Mouse (Mus musculus) lung, postnatal 0 days (tissue): ENCODE data around the gene Ankrd28. TPM values are rescaled to one million over a fixed set of nuclear protein-coding genes. Genes with fewer than 3 reads are reported as not detected.

Source experiments
- ATAC-seq: fragments of 200-750 bp; cut with Nextera tagmentation; 2 replicates; pipeline ENCODE4 v1.8.0; 2017; ENCODE audit warnings: moderate library complexity
- DNase-seq: peaks from one replicate; pipeline ENCODE4 v3.0.0-alpha.2; 2016; ENCODE audit warnings: low spot score
- H3K27ac ChIP-seq: fragments of 300-500 bp; sonication (generic); 2 replicates; pipeline ENCODE4 v1.5.1; 2014; ENCODE audit warnings: antibody characterized with exemption, mild to moderate bottlenecking, low read length, mixed read lengths
- H3K27me3 ChIP-seq: fragments of 300-500 bp; sonication (generic); replicated peaks from 2 replicates; pipeline ENCODE4 v1.6.1; 2014; ENCODE audit warnings: low read length, mixed read lengths; ENCODE audit not compliant: insufficient read depth
- H3K36me3 ChIP-seq: fragments of 300-500 bp; sonication (generic); 2 replicates; pipeline ENCODE4 v1.6.1; 2014; ENCODE audit warnings: low read length, mixed read lengths; ENCODE audit not compliant: insufficient read depth
- H3K4me1 ChIP-seq: fragments of 300-500 bp; sonication (generic); 2 replicates; pipeline ENCODE4 v1.6.1; 2014; ENCODE audit warnings: antibody characterized with exemption, low read depth, low read length, mixed read lengths; ENCODE audit not compliant: insufficient read depth
- H3K4me2 ChIP-seq: fragments of 300-500 bp; sonication (generic); replicated peaks from 2 replicates; pipeline ENCODE4 v1.6.1; 2014; ENCODE audit warnings: low read depth, mild to moderate bottlenecking, low read length, moderate library complexity, mixed read lengths
- H3K4me3 ChIP-seq: fragments of 300-500 bp; sonication (generic); 2 replicates; pipeline ENCODE4 v1.5.1; 2014; ENCODE audit warnings: low read depth, low read length
- H3K9ac ChIP-seq: fragments of 300-500 bp; sonication (generic); replicated peaks from 2 replicates; pipeline ENCODE4 v1.6.1; 2014; ENCODE audit warnings: low read depth, mild to moderate bottlenecking
- H3K9me3 ChIP-seq: fragments of 300-500 bp; sonication (generic); 2 replicates; pipeline ENCODE4 v1.6.1; 2016; ENCODE audit warnings: low read length, mixed read lengths
- CTCF ChIP-seq: IDR thresholded peaks from 2 replicates; pipeline ENCODE4 v1.5.1; 2016; ENCODE audit warnings: antibody characterized with exemption, mild to moderate bottlenecking
- EP300 ChIP-seq: IDR thresholded peaks from 2 replicates; pipeline ENCODE4 v1.6.1; 2016; ENCODE audit warnings: antibody characterized with exemption, mild to moderate bottlenecking, control low read depth
- WGBS: fragments of 180-500 bp; shearing (Covaris S2); extraction: QIAGEN DNeasy Blood & Tissue Kit; methylation state at CpG from one replicate; pipeline ENCODE4 v1.1.7; 2014; 5-methylcytosine and 5-hydroxymethylcytosine counted together
- polyA plus RNA-seq: library from polyadenylated mRNA; unstranded; fragments of >200 nt; fragmentation: Nextera tagmentation; extraction: Ambion mirVana; gene quantifications from 2 replicates; pipeline ENCODE4 v1.2.1, GENCODE M21; 2015

The Ankrd28 gene
- polyA plus RNA-seq, 1 experiment from 2014 or later = 3.8 TPM

DNA sequence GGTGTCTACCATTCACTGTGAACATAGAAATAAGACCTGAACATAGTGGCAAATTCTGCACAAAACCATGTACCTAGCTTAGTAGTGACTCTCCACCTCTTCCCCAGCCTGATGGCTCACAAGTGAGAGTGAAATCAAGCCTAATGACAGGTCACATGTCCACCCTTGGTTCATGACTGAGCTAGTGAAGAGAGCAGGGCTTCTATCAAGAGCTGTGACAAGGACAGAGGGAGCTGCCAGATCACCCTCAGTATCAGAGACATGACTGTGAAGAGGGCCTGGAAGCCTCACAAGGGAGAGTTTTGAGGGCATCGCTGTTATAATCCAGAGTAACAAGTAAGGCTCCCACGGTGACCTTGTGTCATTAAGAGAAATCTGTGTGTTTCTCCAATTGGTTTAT lies 28.2 kb upstream of the Ankrd28 start:
- no peak for ATAC-seq
- H3K4me3 ChIP-seq = no peak overlapping the region
- no peaks in the 10 kb centered on the region for H3K36me3 ChIP-seq
- WGBS = 83% methylated on average over 2 of the region's 2 CpGs
- no peaks in the 10 kb centered on the region for H3K9me3 ChIP-seq
- DNase-seq = no peak
- TF ChIP-seq EP300 (no peak), CTCF (no peak)
- H3K27ac ChIP-seq = no peak overlapping the region
- no peak overlapping the region for H3K4me2 ChIP-seq
- no peaks in the 10 kb centered on the region for H3K27me3 ChIP-seq
- no peaks in the 10 kb centered on the region for H3K4me1 ChIP-seq
- H3K9ac ChIP-seq = no peak overlapping the region

DNA sequence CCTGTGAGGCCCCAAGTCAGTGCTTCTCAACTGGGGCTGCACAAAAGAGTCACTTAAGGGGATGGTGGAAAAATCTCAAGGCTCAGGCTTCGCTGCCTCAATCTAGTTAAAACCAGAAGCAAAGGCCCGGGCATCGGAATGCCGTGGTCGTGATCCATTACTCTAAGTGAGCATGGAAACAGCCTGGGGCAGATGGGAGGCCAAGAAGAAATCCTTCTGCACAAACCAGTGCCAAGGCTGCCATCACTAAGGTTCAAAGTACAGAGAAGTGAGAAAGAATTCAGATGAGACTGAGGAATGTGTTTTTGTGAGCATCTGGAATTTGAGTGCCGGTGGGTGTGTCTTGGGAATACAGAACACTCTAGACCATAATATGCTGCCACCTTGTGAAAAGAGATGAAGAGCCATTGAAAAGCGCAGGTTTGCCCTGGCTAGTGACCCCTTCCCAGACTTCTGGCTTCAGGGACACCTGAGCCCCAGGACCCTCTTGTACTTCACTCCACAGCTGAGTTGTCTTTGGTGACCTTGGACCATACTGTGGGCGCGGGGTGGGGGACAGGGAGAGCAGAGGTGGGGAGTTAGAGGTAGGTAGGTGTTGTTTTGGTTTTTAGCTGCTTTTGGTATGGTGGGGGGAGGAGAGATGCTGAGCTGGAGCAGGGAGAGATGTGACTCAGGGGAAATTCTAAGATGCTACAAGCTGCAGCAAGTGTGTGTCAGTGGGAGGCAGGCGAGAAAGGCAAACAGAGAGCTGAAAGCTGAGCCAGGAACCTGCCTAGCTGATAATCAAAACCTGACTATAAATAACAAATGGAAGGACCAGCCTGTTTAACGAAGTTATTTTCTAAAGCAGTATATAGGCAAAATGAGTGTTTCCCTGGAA lies 26.9 kb upstream of the Ankrd28 start:
- no peaks in the 10 kb centered on the region for H3K36me3 ChIP-seq
- H3K4me3 ChIP-seq = no peak overlapping the region
- TF ChIP-seq CTCF (no peak), EP300 (no peak)
- H3K9ac ChIP-seq = no peak overlapping the region
- peak; percentile 16 for DNase-seq
- ATAC-seq = no peak
- no peak overlapping the region for H3K27ac ChIP-seq
- H3K4me2 ChIP-seq = no peak overlapping the region
- H3K9me3 ChIP-seq = no peaks in the 10 kb centered on the region
- 62% methylated on average over 11 of the region's 11 CpGs for WGBS
- H3K27me3 ChIP-seq = no peaks in the 10 kb centered on the region
- no peaks in the 10 kb centered on the region for H3K4me1 ChIP-seq

DNA sequence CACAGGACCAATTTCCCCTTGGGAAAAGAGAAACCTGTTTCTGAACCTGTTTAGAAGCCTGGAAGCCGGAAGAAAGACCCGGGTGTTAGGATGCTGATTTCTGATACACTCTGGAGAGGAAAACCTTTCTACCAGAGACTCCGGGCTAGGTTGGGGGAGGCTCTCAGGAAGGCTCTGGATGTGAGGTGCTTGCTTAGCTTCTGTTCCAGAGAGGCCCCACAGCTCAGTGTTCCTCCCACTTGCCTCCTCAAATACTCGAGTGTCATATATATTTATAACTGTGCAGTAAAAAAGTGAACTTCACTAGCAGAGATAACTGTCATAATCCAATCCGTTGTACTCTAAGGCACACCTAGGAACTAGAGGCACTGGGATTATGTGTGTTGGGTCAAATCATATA lies 25.6 kb upstream of the Ankrd28 start:
- ATAC-seq (no peak), DNase-seq (no peak)
- no peaks in the 10 kb centered on the region for H3K27me3 ChIP-seq
- no peak overlapping the region for H3K9ac ChIP-seq
- no peak overlapping the region for H3K4me3 ChIP-seq
- no peaks in the 10 kb centered on the region for H3K9me3 ChIP-seq
- no peak overlapping the region for H3K27ac ChIP-seq
- no peak overlapping the region for H3K4me2 ChIP-seq
- TF ChIP-seq CTCF = no peak
- no peak for TF ChIP-seq EP300
- H3K4me1 ChIP-seq = no peaks in the 10 kb centered on the region
- H3K36me3 ChIP-seq = no peaks in the 10 kb centered on the region
- 73% methylated on average over 5 of the region's 5 CpGs for WGBS

DNA sequence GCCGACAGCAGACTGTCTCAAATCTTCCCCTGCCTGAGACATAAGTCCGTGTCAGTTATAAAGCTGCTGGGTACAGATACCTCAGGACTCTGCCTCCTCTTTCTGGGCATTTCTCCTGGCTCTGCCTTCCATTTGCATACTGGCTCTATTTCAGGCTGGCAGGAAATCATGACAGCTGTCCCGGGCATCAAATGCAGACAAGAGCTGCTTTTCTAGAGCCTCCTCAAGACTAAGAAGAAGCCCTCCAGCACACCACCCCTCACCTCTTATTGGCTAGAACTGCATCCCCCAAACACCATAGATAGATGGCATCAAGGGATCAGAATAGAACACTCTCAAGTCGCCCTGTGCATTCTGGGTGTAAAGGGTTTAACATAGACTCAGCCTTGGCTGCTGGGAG lies 24.2 kb upstream of the Ankrd28 start:
- H3K27me3 ChIP-seq = no peaks in the 10 kb centered on the region
- WGBS = 64% methylated on average over 4 of the region's 4 CpGs
- no peaks in the 10 kb centered on the region for H3K36me3 ChIP-seq
- no peak for TF ChIP-seq CTCF
- ATAC-seq (no peak), DNase-seq (no peak)
- no peaks in the 10 kb centered on the region for H3K9me3 ChIP-seq
- H3K4me3 ChIP-seq = no peak overlapping the region
- H3K4me2 ChIP-seq = no peak overlapping the region
- H3K9ac ChIP-seq = no peak overlapping the region
- H3K27ac ChIP-seq = no peak overlapping the region
- no peaks in the 10 kb centered on the region for H3K4me1 ChIP-seq

DNA sequence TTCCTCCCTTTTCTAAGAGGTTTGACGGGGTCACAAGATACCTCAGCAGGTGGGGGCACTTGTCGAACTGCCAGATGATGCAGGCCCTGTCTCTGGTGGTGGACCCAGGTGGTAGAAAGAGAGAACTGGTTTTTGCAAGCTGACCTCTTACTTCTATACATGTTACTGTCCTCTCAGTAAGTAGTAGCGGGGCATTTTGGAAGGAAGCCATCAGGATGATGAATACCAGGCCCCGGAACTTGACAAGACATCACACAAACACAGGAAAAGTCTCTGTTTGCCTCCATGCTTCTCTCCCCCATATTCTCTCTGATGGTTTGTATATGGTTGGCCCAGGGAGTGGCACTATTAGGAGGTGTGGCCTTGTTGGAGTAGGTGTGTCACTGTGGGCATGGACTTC lies 13.1 kb upstream of the Ankrd28 start:
- Histone ChIP-seq H3K9ac (no peak overlapping the region), H3K4me2 (no peak overlapping the region), H3K9me3 (no peaks in the 10 kb centered on the region), H3K27ac (no peak overlapping the region), H3K36me3 (no peaks in the 10 kb centered on the region), H3K4me3 (no peak overlapping the region), H3K27me3 (no peaks in the 10 kb centered on the region), H3K4me1 (no peaks in the 10 kb centered on the region)
- WGBS = 58% methylated on average over 4 of the region's 4 CpGs
- no peak for TF ChIP-seq EP300
- TF ChIP-seq CTCF = no peak
- no peak for DNase-seq
- ATAC-seq = peak; percentile 30; the same call in 1 of the 2 replicates

DNA sequence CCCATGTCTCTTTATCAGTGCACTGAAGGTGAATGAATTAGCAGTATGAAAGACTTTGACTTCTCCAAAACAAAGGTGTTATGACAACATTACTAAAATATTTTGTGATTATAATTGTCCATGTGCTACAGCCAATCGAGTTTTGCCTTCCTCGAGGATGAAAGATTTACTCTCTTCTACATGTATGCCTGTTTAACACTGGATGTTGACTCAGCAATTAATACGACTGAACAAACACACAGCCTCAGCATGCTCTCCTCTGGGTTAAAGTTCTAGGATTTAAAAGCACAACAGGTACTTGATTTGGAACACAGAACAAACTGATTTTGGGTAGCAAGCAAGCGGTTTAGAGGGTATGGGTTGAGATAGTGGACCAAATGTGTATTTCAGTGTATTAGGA lies 1.6 kb upstream of the Ankrd28 start:
- H3K9ac ChIP-seq = no peak overlapping the region
- TF ChIP-seq EP300 (no peak), CTCF (no peak)
- 32% methylated on average over 4 of the region's 4 CpGs for WGBS
- ATAC-seq = no peak
- H3K4me1 ChIP-seq = no peaks in the 10 kb centered on the region
- no peaks in the 10 kb centered on the region; the same call in 1 of the 2 replicates for H3K9me3 ChIP-seq
- H3K4me3 ChIP-seq = no peak overlapping the region
- no peaks in the 10 kb centered on the region for H3K36me3 ChIP-seq
- H3K4me2 ChIP-seq = no peak overlapping the region
- H3K27ac ChIP-seq = no peak overlapping the region
- no peaks in the 10 kb centered on the region for H3K27me3 ChIP-seq
- DNase-seq = no peak
